Comparison of ENCODE assay signal across 8 mouse cellular contexts in genomic region chr6:13872076-13872475, GRCm38 (mm10). TPM values are rescaled to one million over a fixed set of nuclear protein-coding genes. Genes with fewer than 3 reads are reported as not detected.
DNase-seq lines count a peak whose midpoint lies in the region; ATAC-seq and TF ChIP-seq lines count a peak whose summit lies in the region.

No protein-coding gene starts in this region.

- H3K4me3 ChIP-seq in layer of hippocampus, adult 2 months = peak overlapping the region; percentile 94
- H3K4me3 ChIP-seq in cortical plate, adult 2 months (ENCODE audit: insufficient read depth, low read length) = peak overlapping the region; percentile 47; the same call in 1 of the 2 replicates
- H3K4me3 ChIP-seq in intestine, embryonic 15.5 days (replicated peaks) = no peak overlapping the region
- peak overlapping the region; percentile 54 for H3K4me3 ChIP-seq in myocyte

- no peak for DNase-seq in layer of hippocampus, adult 2 months (ENCODE audit: low spot score in 2 of 2)
- no peak for DNase-seq in layer of hippocampus, adult 18-20 months (ENCODE audit: low spot score in 2 of 2)
- no peak for DNase-seq in frontal cortex, postnatal 25 days (ENCODE audit: low spot score in 2 of 2)
- DNase-seq in cerebellum, adult 11-12 months = no peak
- DNase-seq in Muller cell, postnatal 12 days (ENCODE audit: inconsistent ontology term) = no peak

- peaks cover 1% of the 10 kb centered on the region; the same call in 1 of the 2 replicates for H3K4me1 ChIP-seq in cortical plate, adult 2 months (ENCODE audit: control insufficient read depth, insufficient read depth, low read length)
- no peaks in the 10 kb centered on the region for H3K4me1 ChIP-seq in intestine, embryonic 15.5 days (replicated peaks)

- peak overlapping the region; percentile 93 for H3K27ac ChIP-seq in layer of hippocampus, adult 2 months
- no peak overlapping the region for H3K27ac ChIP-seq in cortical plate, adult 2 months (ENCODE audit: insufficient read depth, low read length)
- H3K27ac ChIP-seq in intestine, embryonic 15.5 days = no peak overlapping the region

- H3K9me3 ChIP-seq in intestine, embryonic 15.5 days = no peaks in the 10 kb centered on the region

- no peaks in the 10 kb centered on the region for H3K79me2 ChIP-seq in myocyte (ENCODE audit: control insufficient read depth, insufficient read depth)

- H3K27me3 ChIP-seq in intestine, embryonic 15.5 days (replicated peaks) = no peaks in the 10 kb centered on the region
- no peaks in the 10 kb centered on the region for H3K27me3 ChIP-seq in myocyte (ENCODE audit: control insufficient read depth, insufficient read depth, insufficient read length)

- ATAC-seq in intestine, embryonic 15.5 days = no peak

- peak overlapping the region; percentile 52 for H3K4me2 ChIP-seq in intestine, embryonic 15.5 days (replicated peaks)
- H3K4me2 ChIP-seq in myocyte (ENCODE audit: low read depth) = peak overlapping the region; percentile 74

- TF ChIP-seq POLR2A in cortical plate, adult 2 months (IDR thresholded peaks at IDR 0.05; ENCODE audit: extremely low read depth, insufficient read depth, low read length) = no peak
- TF ChIP-seq POLR2A in myocyte (IDR thresholded peaks at IDR 0.05; ENCODE audit: insufficient read length, low read depth) = no peak

- H3ac ChIP-seq in myocyte (ENCODE audit: control insufficient read depth, insufficient read length) = no peak overlapping the region

- H3K9ac ChIP-seq in intestine, embryonic 15.5 days = no peak overlapping the region

- WGBS in intestine, embryonic 15.5 days = 61% methylated on average over 7 of the region's 7 CpGs

- TF ChIP-seq CTCF in layer of hippocampus, adult 2 months (conservative IDR thresholded peaks at IDR 0.05) = no peak
- no peak for TF ChIP-seq CTCF in cortical plate, adult 2 months (IDR thresholded peaks at IDR 0.05; ENCODE audit: extremely low read depth, insufficient read depth, low read length)

- H3K36me3 ChIP-seq in intestine, embryonic 15.5 days = no peaks in the 10 kb centered on the region
- peaks cover 15% of the 10 kb centered on the region for H3K36me3 ChIP-seq in myocyte (ENCODE audit: control insufficient read depth, insufficient read depth)

TF ChIP-seq in myocyte, 11 proteins besides CTCF, POLR2A, EP300 and RAD21:
- no peak for TF ChIP-seq TCF12 (IDR thresholded peaks at IDR 0.05; ENCODE audit: insufficient read depth, poor library complexity, severe bottlenecking)
- TF ChIP-seq E2F4 (IDR thresholded peaks at IDR 0.05; ENCODE audit: insufficient read depth) = no peak

RNA-seq across cellular contexts. Expression of gene 2610001J05Rik, which starts 0.8 kb away (rescaled TPM):
- 10 to 100 TPM; 37.0 to 40.3 TPM for total RNA-seq in layer of hippocampus, adult 2 months (2021)
- total RNA-seq in layer of hippocampus, adult 18-20 months (2021) = 10 to 100 TPM; 38.8 to 39.4 TPM
- polyA plus RNA-seq in cortical plate, adult 2 months (2012; rRNA removed) = 68.3 and 70.8 TPM in 2 replicates
- 109 and 118 TPM in 2 replicates for polyA plus RNA-seq in intestine, embryonic 15.5 days (2015; fragmentation: Nextera tagmentation; extraction: Ambion mirVana)
- polyA plus RNA-seq in myocyte (2012; fragmentation: generic; extraction: Trizol) = 50.4 TPM

RNA-seq across cellular contexts. Expression of gene Gpr85, which starts 32.3 kb away (rescaled TPM):
- total RNA-seq in layer of hippocampus, adult 2 months (2021) = 10 to 100 TPM; 40.1 to 43.1 TPM
- 10 to 100 TPM; 41.4 to 42.8 TPM for total RNA-seq in layer of hippocampus, adult 18-20 months (2021)
- polyA plus RNA-seq in cortical plate, adult 2 months (2012; rRNA removed) = 24.5 and 26.3 TPM in 2 replicates
- 5.5 and 5.7 TPM in 2 replicates for polyA plus RNA-seq in intestine, embryonic 15.5 days (2015; fragmentation: Nextera tagmentation; extraction: Ambion mirVana)
- polyA plus RNA-seq in myocyte (2012; fragmentation: generic; extraction: Trizol) = 1.5 TPM
